Mouse (Mus musculus) CH12.LX (cell line): ENCODE measurements at regions not wholly inside any gene's neighbourhood (a gene's known extent, or its start where the extent isn't known, plus 50 kb on each side); places are given as distances from the start of the nearest gene placed in this dataset.

Experiments
- RAD21 ChIP-seq: IDR thresholded peaks from 2 replicates; pipeline ENCODE4 v1.6.1; 2011; ENCODE audit warnings: low read depth, mild to moderate bottlenecking, low read length, improper control_type of control experiment, moderate library complexity
- ZKSCAN1 ChIP-seq: IDR thresholded peaks from 2 replicates; pipeline ENCODE4 v1.6.1; 2012; ENCODE audit warnings: low read depth, inconsistent platforms, low read length, improper control_type of control experiment, borderline replicate concordance

DNA sequence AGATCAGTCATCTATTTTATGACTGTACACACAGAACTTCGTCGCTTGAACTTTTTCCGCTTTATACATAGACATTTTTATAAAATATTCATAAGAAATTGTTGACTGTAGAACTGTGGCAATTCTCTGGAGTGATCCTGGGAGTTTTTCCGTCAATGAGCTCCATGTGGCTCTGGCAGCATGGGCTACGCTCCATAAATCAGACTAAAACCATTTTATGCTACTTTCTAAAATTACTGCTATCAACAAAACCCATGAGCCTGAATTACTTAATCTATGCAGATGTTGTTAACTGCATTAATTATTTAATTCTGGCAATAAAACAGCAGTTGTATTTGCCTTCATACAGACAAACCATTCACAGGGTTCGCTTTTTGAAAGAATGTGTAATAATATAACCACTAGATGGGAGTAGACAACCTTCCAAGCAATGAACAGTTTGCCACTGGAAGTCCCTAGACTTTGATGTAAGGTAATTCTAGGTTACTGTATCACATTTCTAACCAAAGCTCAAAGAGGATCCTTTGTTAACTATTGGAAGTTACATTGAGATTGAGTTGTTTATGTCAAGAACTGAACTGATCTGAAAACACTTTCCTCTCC, 583.3 kb upstream of the Manea start:
- TF ChIP-seq ZKSCAN1: no peak
- TF ChIP-seq RAD21: peak; percentile 40
